Mouse (Mus musculus) liver, embryonic 12.5 days (tissue): ENCODE measurements around the gene Pcbp4. TPM values are rescaled to one million over a fixed set of nuclear protein-coding genes. Genes with fewer than 3 reads are reported as not detected.

Experiments used
- ATAC-seq: fragments of 200-750 bp; cut with Nextera tagmentation; 2 replicates; pipeline ENCODE4 v1.8.0; 2017; ENCODE audit warnings: moderate number of reproducible peaks, mild to moderate bottlenecking, moderate library complexity
- H3K27ac ChIP-seq: fragments of 300-500 bp; sonication (generic); 2 replicates; pipeline ENCODE4 v1.5.1; 2016; ENCODE audit warnings: mild to moderate bottlenecking
- H3K27me3 ChIP-seq: fragments of 300-500 bp; sonication (generic); replicated peaks from 2 replicates; pipeline ENCODE4 v1.6.1; 2016; ENCODE audit warnings: mild to moderate bottlenecking, moderate library complexity
- H3K36me3 ChIP-seq: fragments of 300-500 bp; sonication (generic); 2 replicates; pipeline ENCODE4 v1.6.1; 2016; ENCODE audit warnings: mild to moderate bottlenecking, moderate library complexity
- H3K4me1 ChIP-seq: fragments of 300-500 bp; sonication (generic); 2 replicates; pipeline ENCODE4 v1.6.1; 2016
- H3K4me2 ChIP-seq: fragments of 300-500 bp; sonication (generic); 2 replicates; pipeline ENCODE4 v1.6.1; 2016; ENCODE audit warnings: mild to moderate bottlenecking, moderate library complexity
- H3K4me3 ChIP-seq: fragments of 300-500 bp; sonication (generic); 2 replicates; pipeline ENCODE4 v1.5.1; 2016; ENCODE audit warnings: mild to moderate bottlenecking, moderate library complexity
- H3K9ac ChIP-seq: fragments of 300-500 bp; sonication (generic); 2 replicates; pipeline ENCODE4 v1.6.1; 2016; ENCODE audit warnings: mild to moderate bottlenecking, moderate library complexity
- H3K9me3 ChIP-seq: fragments of 300-500 bp; sonication (generic); replicated peaks from 2 replicates; pipeline ENCODE4 v1.6.1; 2016; ENCODE audit warnings: mild to moderate bottlenecking, moderate library complexity
- WGBS: fragments of 180-500 bp; shearing (Covaris S2); methylation state at CpG from one replicate; pipeline ENCODE4 v1.1.7; 2016; ENCODE audit not compliant: insufficient replicate concordance; 5-methylcytosine and 5-hydroxymethylcytosine counted together
- polyA plus RNA-seq: library from polyadenylated mRNA; unstranded; fragments of >200 nt; fragmentation: Nextera tagmentation; extraction: Ambion mirVana; gene quantifications from 2 replicates; pipeline ENCODE4 v1.2.1, GENCODE M21; 2016

Gene Pcbp4
- polyA plus RNA-seq, 1 experiment from 2014 or later, result 27.3 TPM

DNA sequence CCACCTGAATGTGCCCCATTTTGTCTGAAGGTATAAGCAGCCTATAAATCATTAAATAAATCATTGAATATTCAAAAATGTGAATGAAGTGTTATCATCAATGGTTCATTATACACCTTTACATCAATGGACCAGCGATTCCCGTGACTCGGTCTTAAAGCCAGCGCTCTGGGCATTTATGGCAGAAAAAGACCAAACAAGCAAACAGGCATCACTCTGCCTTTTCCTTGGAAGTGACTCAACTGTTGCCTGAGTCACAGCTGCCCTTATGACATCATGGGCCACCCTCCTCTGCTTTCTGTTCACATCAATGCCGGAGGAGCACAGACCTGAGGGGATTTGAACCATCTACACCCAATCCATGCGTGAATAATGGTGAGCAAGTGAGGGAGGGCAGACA is 46.6 kb downstream of the Pcbp4 start, which contains the start of gene Iqcf1:
TSS of gene Iqcf1 (plus strand) at position 301 of the 400 bp plus-strand sequence.
- Histone ChIP-seq H3K36me3 (no peaks in the 10 kb centered on the region), H3K9ac (no peak within 1 kb of the TSS), H3K4me2 (no peak within 1 kb of the TSS), H3K4me3 (no peak within 1 kb of the TSS), H3K9me3 (no peaks in the 10 kb centered on the region), H3K27ac (no peak within 1 kb of the TSS), H3K4me1 (no peaks in the 10 kb centered on the region), H3K27me3 (no peaks in the 10 kb centered on the region)
- no peak for ATAC-seq
- 84% methylated on average over 6 of the region's 6 CpGs for WGBS

DNA sequence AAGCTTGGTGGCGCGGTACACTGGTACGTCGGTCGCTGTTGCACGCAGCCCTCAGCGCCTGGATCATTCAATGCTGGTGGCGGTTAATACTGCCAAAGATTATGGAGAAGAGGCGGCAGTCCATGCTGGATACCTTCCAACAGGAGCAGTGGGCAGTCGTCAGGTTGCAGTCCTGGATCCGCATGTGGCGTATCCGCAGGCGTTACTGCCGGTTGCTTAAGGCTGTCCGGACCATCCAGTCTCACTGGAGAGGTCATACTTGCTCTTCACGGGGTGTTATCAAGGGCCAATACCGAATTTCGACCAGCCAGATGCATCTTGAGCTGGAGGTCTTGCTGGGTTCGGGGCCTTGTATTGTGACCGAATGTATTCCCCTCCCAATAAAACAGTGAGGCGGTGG is 48.8 kb downstream of the Pcbp4 start:
- no peaks in the 10 kb centered on the region for H3K9me3 ChIP-seq
- no peaks in the 10 kb centered on the region for H3K27me3 ChIP-seq
- H3K4me3 ChIP-seq, result no peak overlapping the region
- no peak for ATAC-seq
- no peak overlapping the region for H3K9ac ChIP-seq
- WGBS, result 80% methylated on average over 22 of the region's 22 CpGs
- H3K36me3 ChIP-seq, result no peaks in the 10 kb centered on the region
- no peak overlapping the region for H3K4me2 ChIP-seq
- no peaks in the 10 kb centered on the region for H3K4me1 ChIP-seq
- no peak overlapping the region for H3K27ac ChIP-seq

DNA sequence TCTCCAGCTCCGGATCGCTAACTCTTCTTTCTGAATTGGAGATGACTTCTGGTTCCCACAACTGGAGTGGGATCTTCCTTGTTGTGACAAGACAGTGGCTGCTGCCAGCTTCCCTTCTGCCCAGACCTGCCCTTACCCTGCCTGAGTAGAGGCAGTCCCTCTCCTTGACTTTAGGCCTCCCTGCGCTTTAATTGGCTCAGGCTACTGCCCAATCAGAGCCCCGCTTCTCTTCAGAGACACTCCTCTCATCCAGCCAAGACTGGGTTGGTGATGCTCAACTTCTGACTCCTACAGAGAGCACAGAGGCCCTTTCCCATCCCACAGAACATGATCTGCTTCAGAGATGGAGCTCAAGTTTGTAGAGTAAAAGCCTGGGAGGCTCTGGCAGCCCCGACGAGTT is 51.2 kb downstream of the Pcbp4 start:
- Histone ChIP-seq H3K4me1 (no peaks in the 10 kb centered on the region), H3K36me3 (no peaks in the 10 kb centered on the region), H3K4me3 (no peak overlapping the region), H3K4me2 (no peak overlapping the region), H3K27ac (no peak overlapping the region), H3K27me3 (no peaks in the 10 kb centered on the region), H3K9ac (no peak overlapping the region), H3K9me3 (no peaks in the 10 kb centered on the region)
- no peak for ATAC-seq
- WGBS, result 68% methylated on average over 6 of the region's 6 CpGs

DNA sequence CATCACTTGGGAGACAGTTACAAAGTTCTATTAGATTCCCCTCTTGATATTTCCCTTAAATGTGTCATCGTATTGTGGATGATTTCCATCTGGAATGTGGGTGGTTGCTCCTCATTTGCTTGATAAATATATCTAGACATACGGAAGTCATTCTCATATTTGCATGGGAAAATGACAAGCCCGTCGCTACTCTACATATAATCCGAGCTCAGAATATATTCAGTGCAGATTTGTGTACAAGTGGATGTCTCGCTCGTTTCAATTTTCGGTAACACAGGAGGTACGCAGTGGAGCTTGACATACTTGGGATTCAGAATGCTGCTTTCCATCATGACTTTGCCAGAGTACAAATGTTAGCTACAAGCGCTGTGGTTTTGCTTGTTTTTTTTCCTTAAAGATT is 56.3 kb downstream of the Pcbp4 start:
- Histone ChIP-seq H3K9ac (no peak overlapping the region), H3K9me3 (no peaks in the 10 kb centered on the region), H3K4me1 (no peaks in the 10 kb centered on the region), H3K27ac (no peak overlapping the region), H3K27me3 (no peaks in the 10 kb centered on the region), H3K4me3 (no peak overlapping the region), H3K36me3 (no peaks in the 10 kb centered on the region), H3K4me2 (no peak overlapping the region)
- WGBS, result 80% methylated on average over 10 of the region's 10 CpGs
- no peak for ATAC-seq

DNA sequence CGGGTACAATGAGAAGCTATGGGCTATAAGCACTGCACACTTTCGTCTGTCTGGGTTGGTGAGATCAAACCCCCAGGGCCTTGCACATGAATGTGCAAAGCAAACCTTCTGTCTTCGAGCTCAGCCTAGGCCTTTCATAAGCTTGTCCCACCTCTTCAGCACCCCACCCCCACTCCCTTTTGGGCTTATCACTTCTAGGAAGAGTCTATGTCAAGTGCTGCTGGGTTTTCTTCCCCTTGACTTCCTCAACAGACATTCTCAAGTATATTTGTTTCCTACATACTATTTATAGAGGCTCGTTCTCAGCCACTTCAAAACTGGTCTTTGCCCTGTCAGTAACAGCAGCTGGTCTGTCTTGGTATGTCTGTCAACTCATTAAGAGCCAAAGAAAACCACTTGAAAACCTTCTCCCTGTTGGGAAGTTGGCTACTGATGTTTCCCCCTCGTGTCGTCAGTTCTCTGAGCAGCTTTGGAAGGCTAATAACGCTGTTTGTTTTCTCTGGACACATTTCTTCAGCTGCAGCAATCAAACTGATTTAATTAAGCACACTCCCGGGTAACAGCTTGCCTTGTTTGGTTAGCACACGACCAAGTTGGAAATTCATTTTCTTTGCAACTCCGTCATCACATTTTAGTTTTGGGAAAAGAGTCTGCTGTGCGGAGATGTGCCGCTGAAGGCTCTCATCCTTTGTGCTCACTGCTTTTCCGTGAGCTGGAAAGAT is 59.8 kb downstream of the Pcbp4 start:
- no peak overlapping the region for H3K4me3 ChIP-seq
- H3K4me2 ChIP-seq, result no peak overlapping the region
- H3K27me3 ChIP-seq, result no peaks in the 10 kb centered on the region
- H3K9me3 ChIP-seq, result no peaks in the 10 kb centered on the region
- no peak overlapping the region for H3K27ac ChIP-seq
- no peak overlapping the region for H3K9ac ChIP-seq
- no peaks in the 10 kb centered on the region for H3K4me1 ChIP-seq
- WGBS, result 48% methylated on average over 13 of the region's 13 CpGs
- no peaks in the 10 kb centered on the region for H3K36me3 ChIP-seq
- no peak for ATAC-seq

DNA sequence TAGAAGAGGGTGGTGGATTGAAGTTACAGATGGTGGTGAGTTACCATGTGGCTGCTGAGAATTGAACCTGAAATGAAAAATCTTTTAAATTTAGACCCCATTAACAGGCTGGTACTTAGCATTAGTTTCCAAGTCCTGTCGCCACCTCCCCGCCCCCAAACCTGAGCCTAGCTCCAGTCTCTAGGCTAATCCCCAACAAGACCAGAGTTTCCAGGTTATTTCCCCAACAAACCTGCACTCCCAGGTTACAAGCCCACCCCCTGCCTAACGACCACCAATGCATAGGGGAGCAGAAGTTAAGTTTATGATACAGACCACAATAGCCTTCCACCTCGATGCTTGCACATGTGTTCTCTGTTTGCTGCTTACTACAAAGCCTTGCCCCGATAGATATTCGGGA is 60.5 kb downstream of the Pcbp4 start:
- Histone ChIP-seq H3K9me3 (no peaks in the 10 kb centered on the region), H3K27me3 (no peaks in the 10 kb centered on the region), H3K27ac (no peak overlapping the region), H3K36me3 (no peaks in the 10 kb centered on the region), H3K4me2 (no peak overlapping the region), H3K9ac (no peak overlapping the region), H3K4me1 (no peaks in the 10 kb centered on the region), H3K4me3 (no peak overlapping the region)
- 66% methylated on average over 6 of the region's 6 CpGs for WGBS
- ATAC-seq, result no peak

Other genes starting within 250 kb of the Pcbp4 start
- gene Tlr9, start 230.7 kb upstream of the Pcbp4 start, polyA plus RNA-seq, result 0.06 TPM in 1 of 2 replicates, not detected in the other
- 37.6 and 41.1 TPM in 2 replicates for gene Alas1, start 204.6 kb upstream of the Pcbp4 start, polyA plus RNA-seq
- 28.8 and 29.0 TPM in 2 replicates for gene Poc1a, start 172.2 kb upstream of the Pcbp4 start, polyA plus RNA-seq
- gene Dusp7, start 84.7 kb upstream of the Pcbp4 start, polyA plus RNA-seq, result 10.4 and 10.5 TPM in 2 replicates
- gene Rpl29, start 23.8 kb upstream of the Pcbp4 start, polyA plus RNA-seq, result 870 and 914 TPM in 2 replicates
- 34.0 and 35.2 TPM in 2 replicates for gene Acy1, start 15.0 kb upstream of the Pcbp4 start, polyA plus RNA-seq
- gene Abhd14b, start 5.8 kb upstream of the Pcbp4 start, polyA plus RNA-seq, result 14.5 and 15.2 TPM in 2 replicates
- 29.1 and 31.6 TPM in 2 replicates for gene Abhd14a, start 5.6 kb upstream of the Pcbp4 start, polyA plus RNA-seq
- gene Gpr62, start 12.6 kb downstream of the Pcbp4 start, polyA plus RNA-seq, result 0.10 and 0.19 TPM in 2 replicates
- 54.6 and 58.0 TPM in 2 replicates for gene Rrp9, start 22.7 kb downstream of the Pcbp4 start, polyA plus RNA-seq
- gene Parp3, start 23.7 kb downstream of the Pcbp4 start, polyA plus RNA-seq, result 1.5 and 1.7 TPM in 2 replicates
- gene Iqcf1, start 46.7 kb downstream of the Pcbp4 start, polyA plus RNA-seq, result not detected in 2 replicates
- gene Iqcf5, start 61.3 kb downstream of the Pcbp4 start, polyA plus RNA-seq, result 0.44 TPM in 1 of 2 replicates, not detected in the other
- gene Iqcf3, start 108.3 kb downstream of the Pcbp4 start, polyA plus RNA-seq, result not detected in 2 replicates
- gene Iqcf4, start 117.7 kb downstream of the Pcbp4 start, polyA plus RNA-seq, result not detected in 2 replicates
- not detected in 2 replicates for gene Iqcf6, start 173.3 kb downstream of the Pcbp4 start, polyA plus RNA-seq
- not detected in 2 replicates for gene Grm2, start 202.8 kb downstream of the Pcbp4 start, polyA plus RNA-seq
- gene Tex264, start 232.6 kb downstream of the Pcbp4 start, polyA plus RNA-seq, result 16.3 and 16.5 TPM in 2 replicates